Mouse (Mus musculus) E14TG2a.4 (cell line): ENCODE data around the gene Slc10a1.

ENCODE experiments used
- CTCF ChIP-seq: conservative IDR thresholded peaks from 2 replicates; pipeline ENCODE4 v1.5.1; 2014; ENCODE audit warnings: low read length
- NANOG ChIP-seq: IDR thresholded peaks from 2 replicates; pipeline ENCODE4 v1.6.1; 2014; ENCODE audit warnings: borderline replicate concordance, low read length, mixed read lengths

GRCm38 (mm10) chr12:80944204-80944603 lies 24.3 kb downstream of the Slc10a1 start:
- no peak for TF ChIP-seq CTCF
- TF ChIP-seq NANOG = no peak
